Mouse (Mus musculus): ENCODE data around the gene Fam135a. TPM values are rescaled to one million over a fixed set of nuclear protein-coding genes. Genes with fewer than 3 reads are reported as not detected.

The Fam135a gene
- total and polyA plus RNA-seq, 3 experiments: 6.6 to 21.1 (median 21.0) TPM

DNA sequence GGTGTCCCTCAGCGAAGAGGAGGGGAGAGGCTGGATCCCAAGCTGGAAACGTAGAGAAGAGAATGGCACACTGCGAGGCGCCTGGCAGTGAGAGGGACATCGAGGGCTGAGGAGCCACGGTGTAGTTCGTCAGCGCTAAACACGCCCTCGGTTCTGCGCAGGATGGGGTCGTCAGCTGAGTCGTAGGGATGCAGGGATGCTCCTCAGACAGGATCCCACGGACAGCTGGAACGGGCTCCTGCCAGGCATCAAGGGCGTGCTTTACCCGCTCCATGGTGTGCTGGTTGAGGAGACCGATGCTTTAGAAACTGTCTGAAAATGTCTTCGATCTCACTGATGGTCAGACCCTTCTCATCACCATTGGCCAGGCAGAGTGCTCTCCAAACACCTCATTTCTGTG lies 33.7 kb upstream of the Fam135a start:
- Histone ChIP-seq H3K79me2 (replicated peaks; ENCODE audit: control insufficient read depth, insufficient read depth, low read length) (no peaks in the 10 kb centered on the region), H3K4me3 (no peak overlapping the region), H3K27me3 (ENCODE audit: control insufficient read depth, insufficient read depth, low read length) (no peaks in the 10 kb centered on the region), H3K4me1 (ENCODE audit: control insufficient read depth, insufficient read depth, low read length) (no peaks in the 10 kb centered on the region), H3K9ac (ENCODE audit: low read depth, low read length) (no peak overlapping the region), H3K27ac (no peak overlapping the region), H3K36me3 (ENCODE audit: control insufficient read depth, insufficient read depth, low read length) (no peaks in the 10 kb centered on the region)
- TF ChIP-seq CTCF (IDR thresholded peaks at IDR 0.05) (no peak), POLR2A (IDR thresholded peaks at IDR 0.05; ENCODE audit: insufficient read depth, low read depth, low read length) (no peak), EP300 (IDR thresholded peaks at IDR 0.05; ENCODE audit: insufficient read depth, low read depth, low read length) (no peak)
- 41% methylated on average over 19 of the region's 19 CpGs for WGBS
- intact Hi-C loops (cut with DNase I): no loop called here
- no peak for DNase-seq

DNA sequence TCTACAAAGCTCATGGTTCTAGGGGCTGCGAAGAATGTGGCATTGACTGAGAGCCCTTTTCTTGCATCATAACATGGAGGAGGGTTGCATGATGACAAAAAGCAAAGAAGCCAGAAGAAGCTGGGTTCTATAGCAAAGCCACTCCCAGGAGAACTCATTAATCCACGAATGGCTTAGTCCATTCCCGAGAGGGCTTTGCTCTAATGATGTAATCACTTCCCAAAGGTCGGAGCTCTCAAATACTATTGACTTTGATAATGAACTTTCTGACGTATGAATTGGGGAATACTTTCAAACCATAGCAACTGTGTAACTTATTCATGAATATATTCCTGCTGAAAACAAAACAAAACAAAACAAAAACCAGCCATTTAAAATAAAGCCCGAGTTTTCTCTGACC lies 27.7 kb upstream of the Fam135a start:
- WGBS: 50% methylated on average over 6 of the region's 6 CpGs
- no peak for DNase-seq
- no peak overlapping the region for H3K27ac ChIP-seq
- TF ChIP-seq CTCF (IDR thresholded peaks at IDR 0.05) (no peak), POLR2A (IDR thresholded peaks at IDR 0.05; ENCODE audit: insufficient read depth, low read depth, low read length) (no peak), EP300 (IDR thresholded peaks at IDR 0.05; ENCODE audit: insufficient read depth, low read depth, low read length) (no peak)
- H3K9ac ChIP-seq (ENCODE audit: low read depth, low read length): no peak overlapping the region
- intact Hi-C loops (cut with DNase I): no loop called here
- no peaks in the 10 kb centered on the region for H3K79me2 ChIP-seq (replicated peaks; ENCODE audit: control insufficient read depth, insufficient read depth, low read length)
- no peaks in the 10 kb centered on the region for H3K27me3 ChIP-seq (ENCODE audit: control insufficient read depth, insufficient read depth, low read length)
- H3K4me1 ChIP-seq (ENCODE audit: control insufficient read depth, insufficient read depth, low read length): no peaks in the 10 kb centered on the region
- no peak overlapping the region for H3K4me3 ChIP-seq
- H3K36me3 ChIP-seq (ENCODE audit: control insufficient read depth, insufficient read depth, low read length): no peaks in the 10 kb centered on the region

DNA sequence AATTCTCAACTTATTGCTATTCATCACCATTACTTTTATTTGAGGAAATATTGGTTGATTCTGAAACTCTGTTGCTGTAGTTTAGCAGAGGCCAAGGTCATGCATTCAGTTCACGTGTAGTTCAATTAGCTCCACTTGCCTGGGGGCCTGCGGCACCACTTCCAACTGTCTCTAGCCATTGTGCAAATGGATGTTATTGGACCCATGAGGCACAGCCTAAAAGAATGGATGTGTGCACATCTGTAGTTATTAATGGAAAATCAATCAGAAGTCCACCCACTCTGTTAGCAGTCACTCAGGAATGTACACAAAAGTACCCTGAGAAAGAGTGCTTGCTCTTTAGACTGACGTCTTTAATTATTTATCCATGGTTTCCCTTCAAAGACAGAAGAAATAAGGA lies 24.5 kb upstream of the Fam135a start:
- H3K4me3 ChIP-seq: no peak overlapping the region
- no peak overlapping the region for H3K27ac ChIP-seq
- H3K27me3 ChIP-seq (ENCODE audit: control insufficient read depth, insufficient read depth, low read length): no peaks in the 10 kb centered on the region
- no peaks in the 10 kb centered on the region for H3K36me3 ChIP-seq (ENCODE audit: control insufficient read depth, insufficient read depth, low read length)
- DNase-seq: no peak
- no peak overlapping the region for H3K9ac ChIP-seq (ENCODE audit: low read depth, low read length)
- no peaks in the 10 kb centered on the region; the same call in 1 of the 2 replicates for H3K4me1 ChIP-seq (ENCODE audit: control insufficient read depth, insufficient read depth, low read length)
- intact Hi-C loops (cut with DNase I): no loop called here
- 84% methylated on average over 3 of the region's 3 CpGs for WGBS
- no peak for TF ChIP-seq POLR2A (IDR thresholded peaks at IDR 0.05; ENCODE audit: insufficient read depth, low read depth, low read length)
- no peak for TF ChIP-seq CTCF (IDR thresholded peaks at IDR 0.05)
- no peak for TF ChIP-seq EP300 (IDR thresholded peaks at IDR 0.05; ENCODE audit: insufficient read depth, low read depth, low read length)
- no peaks in the 10 kb centered on the region for H3K79me2 ChIP-seq (replicated peaks; ENCODE audit: control insufficient read depth, insufficient read depth, low read length)

DNA sequence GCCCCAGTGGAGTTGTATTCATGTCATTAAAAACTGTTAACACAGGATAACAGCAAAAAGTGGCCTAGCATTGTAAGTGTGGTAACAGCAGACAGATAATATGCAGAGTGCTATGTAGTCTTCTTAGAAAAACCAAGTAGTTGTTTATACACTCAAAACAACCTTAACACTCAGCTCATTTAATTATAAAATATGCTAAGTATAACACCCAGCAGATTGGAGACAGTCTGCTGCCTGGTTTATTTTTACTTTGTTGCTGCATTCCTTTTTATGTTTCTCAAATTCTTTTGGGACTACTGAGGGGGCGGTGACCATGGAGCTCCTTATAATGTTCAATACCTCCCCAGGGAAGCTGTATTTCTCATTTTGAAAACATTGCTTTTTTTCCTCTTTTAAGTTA lies 22.4 kb upstream of the Fam135a start:
- no peaks in the 10 kb centered on the region for H3K36me3 ChIP-seq (ENCODE audit: control insufficient read depth, insufficient read depth, low read length)
- DNase-seq: no peak
- H3K27me3 ChIP-seq (ENCODE audit: control insufficient read depth, insufficient read depth, low read length): no peaks in the 10 kb centered on the region
- intact Hi-C loops (cut with DNase I): no loop called here
- no peaks in the 10 kb centered on the region; the same call in 1 of the 2 replicates for H3K4me1 ChIP-seq (ENCODE audit: control insufficient read depth, insufficient read depth, low read length)
- 83% methylated on average over 1 of the region's 1 CpGs for WGBS
- no peak overlapping the region for H3K9ac ChIP-seq (ENCODE audit: low read depth, low read length)
- TF ChIP-seq CTCF (IDR thresholded peaks at IDR 0.05): no peak
- TF ChIP-seq EP300 (IDR thresholded peaks at IDR 0.05; ENCODE audit: insufficient read depth, low read depth, low read length): no peak
- TF ChIP-seq POLR2A (IDR thresholded peaks at IDR 0.05; ENCODE audit: insufficient read depth, low read depth, low read length): no peak
- H3K79me2 ChIP-seq (replicated peaks; ENCODE audit: control insufficient read depth, insufficient read depth, low read length): no peaks in the 10 kb centered on the region
- no peak overlapping the region for H3K4me3 ChIP-seq
- H3K27ac ChIP-seq: no peak overlapping the region

DNA sequence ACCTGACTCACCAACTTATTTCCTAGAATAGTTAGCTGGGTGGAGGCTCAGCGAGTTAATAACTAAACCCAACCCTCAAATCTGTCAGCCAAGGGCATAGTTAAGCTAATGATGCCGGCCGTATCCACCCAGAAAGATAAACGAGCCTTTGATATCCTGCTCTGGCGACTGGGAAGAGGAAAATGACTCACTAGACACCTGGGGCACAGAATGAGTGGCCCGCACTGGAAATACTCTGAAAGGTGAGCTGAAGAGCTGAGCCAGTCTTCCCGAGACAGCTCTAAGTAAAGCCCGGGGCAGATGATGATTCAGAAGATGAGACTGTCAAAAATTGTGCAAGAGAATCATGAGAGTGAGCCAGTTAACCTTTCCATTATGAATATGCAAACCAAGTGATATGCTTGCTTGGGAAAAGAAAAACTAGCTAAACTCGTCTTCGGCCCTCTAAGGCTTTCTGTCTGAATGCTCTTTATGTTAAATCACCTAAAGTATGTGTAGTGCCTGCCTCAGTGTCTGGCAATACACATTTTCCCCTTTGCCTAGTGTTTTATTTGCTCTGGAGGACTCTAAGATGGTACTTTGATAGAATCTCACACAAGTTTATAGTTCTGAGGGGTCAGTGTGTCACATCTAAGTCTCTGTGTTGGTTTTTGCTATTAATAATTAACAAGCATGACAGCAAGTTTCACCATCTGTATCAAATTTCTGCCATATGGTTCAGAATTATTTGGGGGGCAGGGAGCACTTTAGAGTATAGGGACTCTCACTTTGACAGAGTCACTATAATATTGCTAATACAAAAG lies 8.0 kb upstream of the Fam135a start:
- no peaks in the 10 kb centered on the region for H3K4me1 ChIP-seq (ENCODE audit: control insufficient read depth, insufficient read depth, low read length)
- DNase-seq: no peak
- intact Hi-C loops (cut with DNase I): no loop called here
- H3K9ac ChIP-seq (ENCODE audit: low read depth, low read length): no peak overlapping the region
- H3K36me3 ChIP-seq (ENCODE audit: control insufficient read depth, insufficient read depth, low read length): no peaks in the 10 kb centered on the region
- H3K27ac ChIP-seq: no peak overlapping the region
- H3K4me3 ChIP-seq: no peak overlapping the region
- H3K27me3 ChIP-seq (ENCODE audit: control insufficient read depth, insufficient read depth, low read length): no peaks in the 10 kb centered on the region
- 31% methylated on average over 10 of the region's 10 CpGs for WGBS
- H3K79me2 ChIP-seq (replicated peaks; ENCODE audit: control insufficient read depth, insufficient read depth, low read length): no peaks in the 10 kb centered on the region
- TF ChIP-seq EP300 (IDR thresholded peaks at IDR 0.05; ENCODE audit: insufficient read depth, low read depth, low read length): no peak
- no peak for TF ChIP-seq CTCF (IDR thresholded peaks at IDR 0.05)
- no peak for TF ChIP-seq POLR2A (IDR thresholded peaks at IDR 0.05; ENCODE audit: insufficient read depth, low read depth, low read length)

DNA sequence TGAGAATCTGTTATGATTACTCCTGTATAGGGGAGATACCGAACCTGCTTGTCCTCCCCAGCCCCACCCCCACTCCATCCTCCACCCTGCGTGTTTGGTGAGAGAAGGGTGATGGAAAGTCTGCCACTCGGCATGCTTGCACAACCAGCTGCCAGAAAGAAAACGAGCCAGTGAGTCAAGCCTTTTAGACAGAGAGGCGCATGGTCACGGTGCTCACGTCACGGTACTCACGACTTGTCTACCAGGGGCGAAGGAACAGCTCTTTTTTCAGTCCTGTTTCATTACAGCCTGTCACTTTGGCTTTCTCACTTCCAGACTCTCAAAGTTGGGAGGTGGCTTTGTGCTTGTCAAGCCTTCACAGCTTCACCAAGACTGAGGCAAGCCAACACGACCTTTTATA lies 7.2 kb upstream of the Fam135a start:
- DNase-seq: no peak
- no peaks in the 10 kb centered on the region for H3K79me2 ChIP-seq (replicated peaks; ENCODE audit: control insufficient read depth, insufficient read depth, low read length)
- H3K4me3 ChIP-seq: no peak overlapping the region
- no peaks in the 10 kb centered on the region for H3K4me1 ChIP-seq (ENCODE audit: control insufficient read depth, insufficient read depth, low read length)
- H3K36me3 ChIP-seq (ENCODE audit: control insufficient read depth, insufficient read depth, low read length): no peaks in the 10 kb centered on the region
- TF ChIP-seq POLR2A (IDR thresholded peaks at IDR 0.05; ENCODE audit: insufficient read depth, low read depth, low read length) (no peak), CTCF (IDR thresholded peaks at IDR 0.05) (no peak), EP300 (IDR thresholded peaks at IDR 0.05; ENCODE audit: insufficient read depth, low read depth, low read length) (no peak)
- H3K27ac ChIP-seq: no peak overlapping the region
- no peaks in the 10 kb centered on the region for H3K27me3 ChIP-seq (ENCODE audit: control insufficient read depth, insufficient read depth, low read length)
- intact Hi-C loops (cut with DNase I): no loop called here
- no peak overlapping the region for H3K9ac ChIP-seq (ENCODE audit: low read depth, low read length)
- 25% methylated on average over 11 of the region's 11 CpGs for WGBS
